27 mouse cellular contexts compared by ENCODE assay signal in the genomic region with DNA sequence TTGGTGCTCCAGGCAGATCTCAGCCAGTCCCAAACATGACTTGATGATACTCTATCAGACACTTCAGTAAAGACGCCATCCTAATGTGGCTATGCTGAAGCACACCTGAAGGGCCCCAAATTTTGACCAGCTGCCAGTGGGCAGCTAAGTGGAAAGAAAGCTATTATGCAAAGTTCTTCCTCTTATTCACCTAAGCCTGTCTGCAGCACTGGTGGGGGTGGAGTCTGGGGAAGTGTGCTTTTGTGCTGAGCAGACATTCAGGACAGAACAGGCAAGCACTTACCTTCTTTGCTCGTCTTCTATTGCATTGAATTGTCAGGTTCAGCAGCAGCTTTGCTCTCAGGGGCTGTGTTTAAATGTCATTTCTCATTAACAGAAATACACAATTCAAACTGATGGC.
"Had no signal": no experiment of that assay in that cellular context is flagged by ENCODE, and none has a peak within 500 bp of the region (broad histone marks: within the 10 kb centered on the region; RNA-seq: fewer than 3 reads in every experiment).

No protein-coding gene starts in this region.

- H3K4me3 ChIP-seq: gastrocnemius, adult 2 months; heart, embryonic 10.5 days; heart, embryonic 12.5 days; hindbrain, embryonic 13.5 days; hindbrain, embryonic 15.5 days; kidney, embryonic 15.5 days; layer of hippocampus, adult 2 months; left cerebral cortex, adult 2 months; limb, embryonic 10.5 days; limb, embryonic 12.5 days; liver, embryonic 13.5 days; liver, embryonic 15.5 days had no signal

- H3K9me3 ChIP-seq: heart, embryonic 10.5 days; heart, embryonic 12.5 days; hindbrain, embryonic 13.5 days; hindbrain, embryonic 15.5 days; kidney, embryonic 15.5 days; limb, embryonic 10.5 days; limb, embryonic 12.5 days; liver, embryonic 13.5 days; liver, embryonic 15.5 days had no signal

- H3K36me3 ChIP-seq: heart, embryonic 10.5 days; heart, embryonic 12.5 days; hindbrain, embryonic 13.5 days; hindbrain, embryonic 15.5 days; kidney, embryonic 15.5 days; limb, embryonic 10.5 days; limb, embryonic 12.5 days; liver, embryonic 13.5 days; liver, embryonic 15.5 days had no signal

- H3K4me1 ChIP-seq: heart, embryonic 10.5 days; heart, embryonic 12.5 days; hindbrain, embryonic 13.5 days; hindbrain, embryonic 15.5 days; kidney, embryonic 15.5 days; limb, embryonic 10.5 days; limb, embryonic 12.5 days; liver, embryonic 13.5 days; liver, embryonic 15.5 days had no signal

- H3K27ac ChIP-seq: gastrocnemius, adult 2 months; heart, embryonic 10.5 days; hindbrain, embryonic 13.5 days; hindbrain, embryonic 15.5 days; hindbrain, postnatal 0 days; kidney, embryonic 15.5 days; kidney, postnatal 0 days; layer of hippocampus, adult 2 months; left cerebral cortex, adult 2 months; limb, embryonic 10.5 days; limb, embryonic 12.5 days; liver, embryonic 13.5 days; liver, embryonic 15.5 days had no signal

- ATAC-seq: hindbrain, postnatal 0 days; intestine, embryonic 16.5 days had no signal

- H3K4me2 ChIP-seq: heart, embryonic 12.5 days; hindbrain, embryonic 13.5 days; hindbrain, embryonic 15.5 days; kidney, embryonic 15.5 days; limb, embryonic 12.5 days; liver, embryonic 11.5 days; liver, embryonic 13.5 days; liver, embryonic 15.5 days had no signal

- H3K27me3 ChIP-seq: heart, embryonic 12.5 days; hindbrain, embryonic 13.5 days; hindbrain, embryonic 15.5 days; kidney, embryonic 15.5 days; limb, embryonic 12.5 days; liver, embryonic 13.5 days; liver, embryonic 15.5 days had no signal

- H3K9ac ChIP-seq: heart, embryonic 12.5 days; hindbrain, embryonic 13.5 days; hindbrain, embryonic 15.5 days; kidney, embryonic 15.5 days; limb, embryonic 12.5 days; liver, embryonic 13.5 days; liver, embryonic 15.5 days had no signal

- DNase-seq: gastrocnemius, adult 2 months; gastrocnemius, postnatal 10 days; gastrocnemius, postnatal 25 days; heart, adult 18-20 months; heart, postnatal 10 days; heart, postnatal 4 days; kidney, adult 11 months; kidney, adult 2 months; kidney, adult 9 months; kidney, postnatal 25 days; kidney, postnatal 4 days; liver; liver, embryonic 13.5 days had no signal
